Mouse (Mus musculus) erythroblast, embryonic 14.5 days (primary cell): ENCODE measurements around the gene Slamf1. TPM values are rescaled to one million over a fixed set of nuclear protein-coding genes. Genes with fewer than 3 reads are reported as not detected.
"Not testable (repeated sequence)": the region's sequence is repeated elsewhere in the genome, so short reads cannot be mapped to it uniquely, and the experiment has no call there.

Experiments used
- H3K27me3 ChIP-seq: 2 replicates; pipeline ENCODE4 v1.6.1; 2012; ENCODE audit warnings: inconsistent platforms; ENCODE audit not compliant: control insufficient read depth
- H3K36me3 ChIP-seq: 2 replicates; pipeline ENCODE4 v1.6.1; 2012; ENCODE audit warnings: mild to moderate bottlenecking, inconsistent platforms; ENCODE audit not compliant: control insufficient read depth
- H3K4me1 ChIP-seq: 2 replicates; pipeline ENCODE4 v1.6.1; 2012; ENCODE audit warnings: inconsistent platforms; ENCODE audit not compliant: control insufficient read depth
- H3K4me3 ChIP-seq: replicated peaks from 2 replicates; pipeline ENCODE3; 2012; ENCODE audit warnings: moderate library complexity, mild to moderate bottlenecking, inconsistent platforms
- H3K9me3 ChIP-seq: 2 replicates; pipeline ENCODE4 v1.6.1; 2012; ENCODE audit warnings: low read length, inconsistent platforms, mixed read lengths; ENCODE audit not compliant: control insufficient read depth
- GATA1 ChIP-seq: IDR thresholded peaks from 2 replicates; pipeline ENCODE4 v1.6.1; 2012; ENCODE audit warnings: low read length, inconsistent platforms, mixed read lengths
- TAL1 ChIP-seq: IDR thresholded peaks from 3 replicates; pipeline ENCODE4 v1.6.1; 2012; ENCODE audit warnings: low read length, inconsistent platforms, mixed read lengths
- polyA plus RNA-seq: library from polyadenylated mRNA; stranded (reverse); fragments of >175 nt; gene quantifications from 2 replicates; pipeline ENCODE4 v1.2.3, GENCODE M21; 2012

Gene Slamf1
- polyA plus RNA-seq, 1 experiment, result 0.01 TPM

DNA sequence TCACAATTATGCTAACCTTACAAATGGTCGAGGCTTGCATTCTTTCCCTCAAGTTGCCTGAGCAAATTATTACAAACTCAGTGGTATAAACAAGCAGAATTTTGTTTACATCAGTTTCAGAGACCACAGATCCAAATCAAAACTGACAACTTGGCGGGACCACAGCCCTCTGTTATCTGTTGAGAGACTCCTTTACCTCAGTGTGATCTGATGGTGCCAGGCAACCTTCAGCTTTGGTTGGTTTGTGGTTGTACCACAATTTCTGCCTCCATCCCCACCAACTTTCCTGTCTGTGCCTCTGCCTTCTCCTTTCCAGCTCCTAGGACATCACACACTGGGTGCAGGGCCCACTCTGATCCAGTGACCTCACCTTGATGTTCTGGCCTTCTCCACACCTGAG is 29.3 kb downstream of the Slamf1 start:
- TF ChIP-seq GATA1, result no peak
- no peak for TF ChIP-seq TAL1
- H3K36me3 ChIP-seq, result no peaks in the 10 kb centered on the region
- H3K9me3 ChIP-seq, result no peaks in the 10 kb centered on the region
- H3K27me3 ChIP-seq, result no peaks in the 10 kb centered on the region
- no peak overlapping the region for H3K4me3 ChIP-seq
- peaks cover 17% of the 10 kb centered on the region for H3K4me1 ChIP-seq

DNA sequence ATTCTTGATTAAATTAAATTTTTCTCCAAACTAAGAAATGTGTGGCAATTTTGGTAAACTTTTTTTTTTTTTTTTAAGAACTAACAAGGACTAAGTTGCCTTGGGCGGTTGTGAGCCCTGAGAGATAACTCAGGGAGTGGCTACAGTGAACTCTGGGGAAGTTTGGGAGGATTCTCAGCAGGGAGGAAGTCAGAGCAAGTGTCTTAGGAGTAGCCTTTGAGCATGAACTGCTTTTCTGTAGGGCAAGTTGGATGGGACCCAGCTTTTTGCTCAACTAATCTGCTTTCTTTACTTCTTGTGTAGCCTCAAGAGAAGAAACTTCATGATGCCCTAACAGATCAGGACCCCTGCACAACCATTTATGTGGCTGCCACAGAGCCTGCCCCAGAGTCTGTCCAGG is 30.9 kb downstream of the Slamf1 start:
- H3K9me3 ChIP-seq, result no peaks in the 10 kb centered on the region
- no peaks in the 10 kb centered on the region for H3K36me3 ChIP-seq
- no peak for TF ChIP-seq TAL1
- no peak for TF ChIP-seq GATA1

DNA sequence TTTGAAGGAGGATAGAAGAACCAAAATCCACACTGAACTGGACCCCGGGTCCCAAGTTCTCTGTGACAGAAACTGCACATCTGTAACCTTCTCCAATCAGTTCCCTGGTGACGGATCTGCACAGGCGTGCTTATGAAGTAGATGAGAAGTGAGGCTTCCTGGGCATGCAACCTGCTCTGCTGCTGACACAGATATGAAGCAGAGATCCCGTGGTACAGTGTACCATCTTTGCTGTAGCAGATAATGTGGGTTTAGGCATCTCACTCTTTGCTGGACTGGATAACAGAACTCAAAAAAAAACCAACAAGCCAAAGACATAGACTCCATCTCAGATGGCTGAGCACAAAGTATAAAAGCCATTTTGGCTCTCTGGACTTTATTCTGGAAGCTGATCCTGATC is 32.7 kb downstream of the Slamf1 start:
- Histone ChIP-seq H3K36me3 (no peaks in the 10 kb centered on the region), H3K4me1 (peaks cover 17% of the 10 kb centered on the region), H3K27me3 (no peaks in the 10 kb centered on the region), H3K9me3 (no peaks in the 10 kb centered on the region), H3K4me3 (no peak overlapping the region)
- TF ChIP-seq GATA1, result no peak
- no peak for TF ChIP-seq TAL1

More for the DNA sequence above, 30.9 kb downstream of the Slamf1 start:
- H3K4me3 ChIP-seq, result no peak overlapping the region
- H3K4me1 ChIP-seq, result peaks cover 17% of the 10 kb centered on the region
- H3K27me3 ChIP-seq, result no peaks in the 10 kb centered on the region

DNA sequence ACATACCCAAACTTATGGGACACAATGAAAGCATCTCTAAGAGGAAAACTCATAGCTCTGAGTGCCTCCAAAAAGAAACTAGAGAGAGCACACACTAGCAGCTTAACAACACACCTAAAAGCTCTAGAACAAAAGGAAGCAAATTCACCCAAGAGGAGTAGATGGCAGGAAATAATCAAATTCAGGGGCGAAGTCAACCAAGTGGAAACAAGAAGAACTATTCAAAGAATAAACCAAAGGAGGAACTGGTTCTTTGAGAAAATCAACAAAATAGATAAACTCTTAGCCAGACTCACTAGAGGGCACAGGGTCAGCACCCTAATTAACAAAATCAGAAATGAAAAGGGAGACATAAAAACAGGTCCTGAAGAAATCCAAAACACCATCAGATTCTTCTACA is 44.1 kb downstream of the Slamf1 start:
- H3K36me3 ChIP-seq, H3K27me3 ChIP-seq, H3K4me1 ChIP-seq, H3K4me3 ChIP-seq, H3K9me3 ChIP-seq: not testable (repeated sequence)

DNA sequence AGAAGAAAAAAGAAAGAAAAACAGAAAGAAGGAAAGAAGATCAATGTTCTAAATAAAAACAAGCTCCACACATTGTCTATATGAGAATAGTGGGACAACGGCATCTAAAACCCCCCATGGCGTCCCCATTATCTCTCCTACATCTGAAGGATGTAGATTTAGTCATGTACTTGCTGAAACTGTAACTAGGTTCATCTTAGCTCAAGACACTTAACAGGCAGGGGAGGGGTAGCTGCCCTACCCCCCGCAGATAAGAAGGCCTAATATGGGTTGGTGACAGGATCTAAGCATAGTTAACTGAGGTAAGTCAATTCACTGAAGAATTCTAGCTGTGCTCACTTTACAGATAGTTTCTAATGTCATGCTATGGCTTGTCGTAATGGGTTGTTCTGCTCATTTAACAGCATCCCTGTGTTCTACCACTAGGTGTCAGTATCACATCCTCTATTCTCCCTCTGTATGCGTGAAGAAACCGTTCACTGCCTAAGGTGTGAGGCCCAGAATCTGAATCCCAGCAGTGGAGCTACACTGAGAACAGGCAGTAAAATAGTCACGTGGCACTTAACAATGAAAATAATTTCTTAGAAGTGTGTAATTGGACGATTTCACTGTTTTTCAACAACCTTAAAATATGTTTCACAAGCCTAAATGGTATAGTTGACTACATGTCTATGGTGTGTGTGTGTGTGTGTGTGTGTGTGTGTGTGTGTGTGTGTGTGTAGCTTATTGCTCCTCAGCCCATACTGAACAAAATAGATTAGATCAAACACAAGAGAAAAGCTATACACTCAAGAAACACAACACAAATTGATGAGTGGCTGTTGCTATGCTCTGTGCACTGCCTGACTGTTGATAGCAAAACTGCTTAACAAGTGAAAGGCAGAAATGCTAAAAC is 48.9 kb downstream of the Slamf1 start:
- TF ChIP-seq TAL1 (no peak), GATA1 (no peak)
- no peaks in the 10 kb centered on the region for H3K9me3 ChIP-seq

DNA sequence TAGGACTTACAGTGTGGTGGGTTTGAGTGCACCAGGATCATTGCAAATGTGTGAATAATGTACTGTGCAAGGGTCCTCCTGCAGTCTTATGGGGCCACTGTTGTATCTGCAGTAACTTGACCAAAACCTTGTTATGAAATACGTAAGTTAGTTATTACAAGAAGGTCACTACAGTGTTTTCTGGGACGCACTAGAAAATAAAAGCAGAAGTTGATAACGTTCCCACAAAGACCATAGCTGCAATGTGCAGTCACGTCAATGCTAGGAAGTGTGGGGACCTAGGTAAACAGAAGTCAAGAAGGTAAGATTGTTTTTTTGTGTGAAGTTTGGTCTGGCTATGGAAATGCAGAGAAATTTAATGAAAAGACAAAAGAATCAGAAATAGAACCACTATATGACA is 50.1 kb downstream of the Slamf1 start:
- no peaks in the 10 kb centered on the region for H3K4me1 ChIP-seq
- H3K36me3 ChIP-seq, result no peaks in the 10 kb centered on the region

More for the DNA sequence above, 48.9 kb downstream of the Slamf1 start:
- no peak overlapping the region for H3K4me3 ChIP-seq
- no peaks in the 10 kb centered on the region for H3K36me3 ChIP-seq
- H3K4me1 ChIP-seq, result no peaks in the 10 kb centered on the region
- H3K27me3 ChIP-seq, result no peaks in the 10 kb centered on the region

DNA sequence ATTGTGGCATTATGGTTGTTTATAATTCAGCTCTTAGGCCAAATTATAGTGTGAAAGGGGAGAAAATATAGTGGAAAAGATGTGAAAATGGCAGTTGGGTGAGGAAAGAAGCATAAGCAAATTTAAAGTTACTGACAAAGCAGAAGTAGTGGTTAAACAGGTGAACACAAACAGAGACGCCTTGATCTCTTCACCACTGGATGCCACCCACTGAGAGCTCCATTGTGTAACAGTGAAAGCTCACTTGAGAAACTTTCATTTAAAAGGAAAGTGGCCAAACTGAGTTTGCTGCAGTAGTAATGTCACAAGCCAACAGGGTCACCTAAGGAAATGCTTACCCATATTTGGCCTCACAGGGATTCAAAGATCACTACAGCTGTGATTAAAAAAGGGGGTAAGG is 54.4 kb downstream of the Slamf1 start:
- H3K36me3 ChIP-seq, result no peaks in the 10 kb centered on the region
- no peaks in the 10 kb centered on the region for H3K4me1 ChIP-seq
- no peaks in the 10 kb centered on the region for H3K9me3 ChIP-seq
- TF ChIP-seq TAL1 (no peak), GATA1 (no peak)
- H3K27me3 ChIP-seq, result no peaks in the 10 kb centered on the region
- H3K4me3 ChIP-seq, result no peak overlapping the region

More for the DNA sequence above, 50.1 kb downstream of the Slamf1 start:
- Histone ChIP-seq H3K4me3 (no peak overlapping the region), H3K27me3 (no peaks in the 10 kb centered on the region), H3K9me3 (no peaks in the 10 kb centered on the region)
- TF ChIP-seq TAL1, result no peak
- no peak for TF ChIP-seq GATA1

DNA sequence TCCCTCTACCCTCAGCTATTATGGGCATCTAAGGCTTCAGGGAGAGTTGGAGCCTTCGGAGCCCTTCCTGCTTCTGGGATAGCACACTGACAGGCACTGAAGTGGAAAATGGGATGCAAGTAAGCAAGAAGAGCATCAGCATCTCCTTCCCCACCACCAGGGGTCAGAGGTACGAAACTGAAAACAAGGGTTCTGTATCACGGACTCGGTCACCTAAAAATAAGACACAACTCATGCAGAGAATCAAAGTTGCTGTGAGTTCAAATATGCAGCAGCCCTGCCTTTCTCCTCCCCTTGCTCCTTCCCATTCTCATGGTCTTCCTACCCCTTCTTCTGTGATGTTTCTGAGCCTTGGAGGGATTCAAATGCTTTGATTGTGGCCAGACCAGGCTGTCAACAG is 58.5 kb downstream of the Slamf1 start:
- no peaks in the 10 kb centered on the region for H3K4me1 ChIP-seq
- no peak for TF ChIP-seq TAL1
- no peak for TF ChIP-seq GATA1
- H3K27me3 ChIP-seq, result no peaks in the 10 kb centered on the region
- H3K4me3 ChIP-seq, result no peak overlapping the region
- H3K36me3 ChIP-seq, result no peaks in the 10 kb centered on the region
- H3K9me3 ChIP-seq, result no peaks in the 10 kb centered on the region

DNA sequence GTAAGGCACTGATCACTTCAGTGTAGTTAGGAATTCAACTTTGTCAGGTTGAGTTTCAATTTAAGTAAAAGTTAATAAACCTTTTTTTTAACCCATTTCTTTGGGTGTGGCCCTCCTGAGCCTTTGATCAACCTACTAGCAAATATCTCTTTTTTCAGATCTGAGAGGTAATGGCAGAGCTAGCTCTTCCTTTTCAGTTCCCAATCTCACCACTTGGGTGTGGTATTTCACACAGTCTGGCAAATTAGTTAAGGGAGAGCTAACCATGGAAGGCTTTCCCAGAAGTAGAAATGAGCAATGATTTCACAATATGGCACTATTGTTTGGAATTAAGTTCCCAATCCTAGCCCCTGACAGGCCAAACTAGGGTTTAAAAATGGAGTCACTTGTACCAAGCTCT is 59.2 kb downstream of the Slamf1 start:
- H3K9me3 ChIP-seq, result no peaks in the 10 kb centered on the region
- TF ChIP-seq GATA1, result no peak
- TF ChIP-seq TAL1, result no peak
- no peaks in the 10 kb centered on the region for H3K4me1 ChIP-seq
- H3K27me3 ChIP-seq, result no peaks in the 10 kb centered on the region
- H3K36me3 ChIP-seq, result no peaks in the 10 kb centered on the region
- H3K4me3 ChIP-seq, result no peak overlapping the region

DNA sequence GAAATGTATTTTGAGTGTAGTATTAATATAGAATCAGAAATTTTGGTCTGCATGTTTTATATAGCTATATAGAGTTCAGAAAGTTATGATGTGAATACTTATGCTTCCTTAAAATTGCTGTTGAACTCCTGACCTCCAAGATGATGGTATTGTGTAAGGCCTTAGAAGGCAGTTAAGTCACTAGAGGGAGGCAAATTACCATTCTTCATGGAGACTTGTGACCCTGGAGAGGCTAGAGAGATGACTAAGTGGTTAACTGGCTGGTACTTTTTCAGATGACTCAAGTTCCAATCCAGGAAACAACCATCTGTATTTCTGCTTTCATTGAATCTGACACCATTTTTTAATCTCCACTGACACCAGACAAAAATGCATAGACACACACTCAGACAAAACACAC is 60.7 kb downstream of the Slamf1 start:
- TF ChIP-seq GATA1, result no peak
- TF ChIP-seq TAL1, result no peak
- Histone ChIP-seq H3K4me3 (no peak overlapping the region), H3K4me1 (no peaks in the 10 kb centered on the region), H3K36me3 (no peaks in the 10 kb centered on the region), H3K27me3 (no peaks in the 10 kb centered on the region), H3K9me3 (no peaks in the 10 kb centered on the region)
